Mouse (Mus musculus): ENCODE data around the gene Ngb. TPM values are rescaled to one million over a fixed set of nuclear protein-coding genes. Genes with fewer than 3 reads are reported as not detected.

The Ngb gene
- polyA plus RNA-seq, 1 experiment = 0.04 TPM

DNA sequence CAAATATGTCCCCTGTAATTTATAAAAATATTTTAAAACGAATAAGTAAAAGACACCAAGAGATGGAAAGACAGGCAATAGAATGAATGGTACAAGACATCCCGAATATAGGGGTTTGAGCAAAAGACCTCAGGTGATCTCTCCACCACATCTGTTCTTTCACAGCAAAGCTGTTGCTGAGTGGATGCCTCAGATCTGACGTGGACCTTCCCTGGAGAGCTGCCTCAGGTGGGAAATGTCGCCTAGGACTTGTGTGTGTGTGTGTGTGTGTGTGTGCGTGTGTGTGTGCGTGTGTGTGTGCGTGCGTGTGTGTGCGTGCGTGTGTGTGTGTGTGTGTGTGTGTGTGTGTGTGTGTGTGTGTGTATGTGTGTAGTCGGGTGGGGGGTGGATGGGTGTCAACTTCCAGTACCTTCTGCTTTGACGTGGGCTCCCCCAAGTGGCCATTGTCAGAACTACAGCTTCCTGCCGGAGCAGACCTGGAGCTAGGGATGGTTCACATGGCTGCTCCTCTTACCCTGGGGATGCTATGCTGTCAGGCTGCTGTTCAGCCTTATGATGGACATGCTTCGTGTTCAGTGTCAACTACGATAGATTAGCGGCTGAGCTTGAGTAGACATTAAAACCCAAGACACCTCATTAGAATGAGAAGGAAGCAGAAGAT lies 49.5 kb downstream of the Ngb start:
- no peak for TF ChIP-seq POLR2AphosphoS2 (IDR thresholded peaks at IDR 0.05; ENCODE audit: insufficient read length, low read depth)
- no peak for TF ChIP-seq MYOG (IDR thresholded peaks at IDR 0.05; ENCODE audit: control insufficient read depth in 1 of 3, insufficient read depth in 1 of 3, insufficient read length in 2 of 3, low read depth in 2 of 3)
- TF ChIP-seq CEBPB (IDR thresholded peaks at IDR 0.05; ENCODE audit: insufficient read depth, poor library complexity, severe bottlenecking) = no peak
- no peak for TF ChIP-seq POLR2A (IDR thresholded peaks at IDR 0.05; ENCODE audit: insufficient read length, low read depth)
- TF ChIP-seq MYOD1 (IDR thresholded peaks at IDR 0.05; ENCODE audit: control insufficient read depth in 1 of 3, insufficient read length in 2 of 3, low read depth in 2 of 3) = no peak
- TF ChIP-seq TCF3 (IDR thresholded peaks at IDR 0.05; ENCODE audit: insufficient read length, low read depth) = no peak
- no peak for TF ChIP-seq USF1 (IDR thresholded peaks at IDR 0.05; ENCODE audit: low read depth)
- TF ChIP-seq MAX (IDR thresholded peaks at IDR 0.05; ENCODE audit: low read depth) = no peak
- no peak for TF ChIP-seq TCF12 (IDR thresholded peaks at IDR 0.05; ENCODE audit: insufficient read depth, poor library complexity, severe bottlenecking)
- TF ChIP-seq REST (IDR thresholded peaks at IDR 0.05; ENCODE audit: insufficient read depth, insufficient read length) = no peak
- no peak for TF ChIP-seq E2F4 (IDR thresholded peaks at IDR 0.05; ENCODE audit: insufficient read depth)
- TF ChIP-seq SRF (IDR thresholded peaks at IDR 0.05; ENCODE audit: control insufficient read depth, insufficient read length, low read depth) = no peak
- Histone ChIP-seq H3ac (ENCODE audit: control insufficient read depth, insufficient read length) (no peak overlapping the region), H3K4me2 (ENCODE audit: low read depth) (no peak overlapping the region), H3K27me3 (ENCODE audit: control insufficient read depth, insufficient read depth, insufficient read length) (peaks cover 75% of the 10 kb centered on the region), H3K79me2 (ENCODE audit: control insufficient read depth, insufficient read depth) (no peaks in the 10 kb centered on the region), H3K36me3 (ENCODE audit: control insufficient read depth, insufficient read depth) (no peaks in the 10 kb centered on the region), H3K4me3 (no peak overlapping the region)

GRCm38 (mm10) chr12:87047536-87047935 lies 54.8 kb downstream of the Ngb start:
- Histone ChIP-seq H3K27me3 (ENCODE audit: control insufficient read depth, insufficient read depth, insufficient read length) (peaks cover 58% of the 10 kb centered on the region), H3K36me3 (ENCODE audit: control insufficient read depth, insufficient read depth) (no peaks in the 10 kb centered on the region), H3ac (ENCODE audit: control insufficient read depth, insufficient read length) (no peak overlapping the region), H3K4me2 (ENCODE audit: low read depth) (no peak overlapping the region), H3K79me2 (ENCODE audit: control insufficient read depth, insufficient read depth) (no peaks in the 10 kb centered on the region), H3K4me3 (no peak overlapping the region)
- no peak for TF ChIP-seq MYOG (IDR thresholded peaks at IDR 0.05; ENCODE audit: control insufficient read depth in 1 of 3, insufficient read depth in 1 of 3, insufficient read length in 2 of 3, low read depth in 2 of 3)
- TF ChIP-seq E2F4 (IDR thresholded peaks at IDR 0.05; ENCODE audit: insufficient read depth) = no peak
- TF ChIP-seq TCF3 (IDR thresholded peaks at IDR 0.05; ENCODE audit: insufficient read length, low read depth) = no peak
- TF ChIP-seq USF1 (IDR thresholded peaks at IDR 0.05; ENCODE audit: low read depth) = no peak
- no peak for TF ChIP-seq POLR2AphosphoS2 (IDR thresholded peaks at IDR 0.05; ENCODE audit: insufficient read length, low read depth)
- no peak for TF ChIP-seq TCF12 (IDR thresholded peaks at IDR 0.05; ENCODE audit: insufficient read depth, poor library complexity, severe bottlenecking)
- no peak for TF ChIP-seq SRF (IDR thresholded peaks at IDR 0.05; ENCODE audit: control insufficient read depth, insufficient read length, low read depth)
- no peak for TF ChIP-seq POLR2A (IDR thresholded peaks at IDR 0.05; ENCODE audit: insufficient read length, low read depth)
- no peak for TF ChIP-seq MAX (IDR thresholded peaks at IDR 0.05; ENCODE audit: low read depth)
- no peak for TF ChIP-seq CEBPB (IDR thresholded peaks at IDR 0.05; ENCODE audit: insufficient read depth, poor library complexity, severe bottlenecking)
- TF ChIP-seq REST (IDR thresholded peaks at IDR 0.05; ENCODE audit: insufficient read depth, insufficient read length) = no peak
- TF ChIP-seq MYOD1 (IDR thresholded peaks at IDR 0.05; ENCODE audit: control insufficient read depth in 1 of 3, insufficient read length in 2 of 3, low read depth in 2 of 3) = no peak

Other genes with a start within 250 kb of the Ngb start
- gene Irf2bpl, start 217.7 kb downstream of the Ngb start, polyA plus RNA-seq (2012; fragmentation: generic; extraction: Trizol) = 59.1 TPM
- gene Cipc, start 155.5 kb downstream of the Ngb start, polyA plus RNA-seq (2012; fragmentation: generic; extraction: Trizol) = 14.7 TPM
- 0.01 TPM for gene Zdhhc22, start 112.1 kb downstream of the Ngb start, polyA plus RNA-seq (2012; fragmentation: generic; extraction: Trizol)
- gene Tmem63c, start 81.2 kb downstream of the Ngb start, polyA plus RNA-seq (2012; fragmentation: generic; extraction: Trizol) = not detected
- gene Gstz1, start 44.6 kb upstream of the Ngb start, polyA plus RNA-seq (2012; fragmentation: generic; extraction: Trizol) = 44.3 TPM
- gene Pomt2, start 45.4 kb upstream of the Ngb start, polyA plus RNA-seq (2012; fragmentation: generic; extraction: Trizol) = 11.1 TPM
- gene Samd15, start 97.2 kb upstream of the Ngb start, polyA plus RNA-seq (2012; fragmentation: generic; extraction: Trizol) = 0.29 TPM
- gene Tmed8, start 97.9 kb upstream of the Ngb start, polyA plus RNA-seq (2012; fragmentation: generic; extraction: Trizol) = 2.1 TPM
- gene Noxred1, start 136.2 kb upstream of the Ngb start, polyA plus RNA-seq (2012; fragmentation: generic; extraction: Trizol) = 0.13 TPM
- 16.4 TPM for gene Vipas39, start 163.7 kb upstream of the Ngb start, polyA plus RNA-seq (2012; fragmentation: generic; extraction: Trizol)
- gene Ahsa1, start 163.9 kb upstream of the Ngb start, polyA plus RNA-seq (2012; fragmentation: generic; extraction: Trizol) = 148 TPM
- 0.12 TPM for gene Ism2, start 197.2 kb upstream of the Ngb start, polyA plus RNA-seq (2012; fragmentation: generic; extraction: Trizol)